Mouse (Mus musculus) gastrocnemius, adult 2 months (tissue): Measurements from ENCODE around the gene Tmem150a. TPM values are rescaled to one million over a fixed set of nuclear protein-coding genes. Genes with fewer than 3 reads are reported as not detected.
A peak's percentile ranks its signal among the peaks of the same experiment; 100 is the strongest.

ENCODE experiments used
- DNase-seq: peaks from one replicate; pipeline ENCODE4 v3.0.0; 2022
- H3K27ac ChIP-seq: fragments of 200-600 bp; 2 replicates; pipeline ENCODE4 v1.8.1; 2022; ENCODE audit warnings: mild to moderate bottlenecking
- H3K4me3 ChIP-seq: fragments of 200-600 bp; 2 replicates; pipeline ENCODE4 v1.8.1; 2022; ENCODE audit warnings: mild to moderate bottlenecking, moderate library complexity
- CTCF ChIP-seq: fragments of 200-600 bp; IDR thresholded peaks from 2 replicates; pipeline ENCODE4 v1.8.1; 2022; ENCODE audit warnings: antibody characterized with exemption, mild to moderate bottlenecking, moderate library complexity
- intact Hi-C: fragments of 180-260 bp; cut with DNase I; formaldehyde crosslinking; loops from one replicate; pipeline ENCODE4 v1.15.1; 2025
- total RNA-seq, 2 experiments: library from RNA; stranded (reverse); gene quantifications; 2 replicates each; pipeline ENCODE4 v1.2.3; 2021

Tmem150a gene
- total RNA-seq, 2 experiments from 2014 or later, result 21.0 to 24.2 TPM

DNA sequence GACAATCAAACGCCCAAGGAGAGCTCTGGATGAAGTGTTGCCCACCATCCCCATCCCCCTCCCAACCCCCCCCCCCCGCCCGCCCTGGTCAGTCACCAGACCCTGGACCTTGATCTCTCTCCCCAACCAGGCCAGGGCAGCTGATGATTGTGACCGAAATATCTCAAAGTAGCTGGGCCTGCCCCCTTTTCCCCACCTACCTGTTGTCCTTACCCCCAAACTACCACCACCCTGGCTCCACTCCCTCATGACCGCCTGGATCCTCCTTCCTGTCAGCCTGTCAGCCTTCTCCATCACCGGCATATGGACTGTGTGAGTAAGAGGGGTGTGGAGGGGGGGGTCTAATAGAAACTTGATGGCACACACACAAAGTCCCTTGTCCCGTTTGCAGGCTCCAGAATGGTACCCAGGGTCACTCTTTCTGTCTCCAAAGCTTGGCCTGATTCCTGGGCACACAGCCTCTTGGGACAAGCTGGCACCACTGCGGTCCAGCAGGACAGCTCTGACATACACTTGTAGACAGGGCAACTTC, 820 bp downstream of the Tmem150a start:
- H3K27ac ChIP-seq, result peak overlapping the region; percentile 98
- DNase-seq, result no peak
- intact Hi-C loops, result no loop called here
- no peak for TF ChIP-seq CTCF
- peak overlapping the region; percentile 95 for H3K4me3 ChIP-seq

DNA sequence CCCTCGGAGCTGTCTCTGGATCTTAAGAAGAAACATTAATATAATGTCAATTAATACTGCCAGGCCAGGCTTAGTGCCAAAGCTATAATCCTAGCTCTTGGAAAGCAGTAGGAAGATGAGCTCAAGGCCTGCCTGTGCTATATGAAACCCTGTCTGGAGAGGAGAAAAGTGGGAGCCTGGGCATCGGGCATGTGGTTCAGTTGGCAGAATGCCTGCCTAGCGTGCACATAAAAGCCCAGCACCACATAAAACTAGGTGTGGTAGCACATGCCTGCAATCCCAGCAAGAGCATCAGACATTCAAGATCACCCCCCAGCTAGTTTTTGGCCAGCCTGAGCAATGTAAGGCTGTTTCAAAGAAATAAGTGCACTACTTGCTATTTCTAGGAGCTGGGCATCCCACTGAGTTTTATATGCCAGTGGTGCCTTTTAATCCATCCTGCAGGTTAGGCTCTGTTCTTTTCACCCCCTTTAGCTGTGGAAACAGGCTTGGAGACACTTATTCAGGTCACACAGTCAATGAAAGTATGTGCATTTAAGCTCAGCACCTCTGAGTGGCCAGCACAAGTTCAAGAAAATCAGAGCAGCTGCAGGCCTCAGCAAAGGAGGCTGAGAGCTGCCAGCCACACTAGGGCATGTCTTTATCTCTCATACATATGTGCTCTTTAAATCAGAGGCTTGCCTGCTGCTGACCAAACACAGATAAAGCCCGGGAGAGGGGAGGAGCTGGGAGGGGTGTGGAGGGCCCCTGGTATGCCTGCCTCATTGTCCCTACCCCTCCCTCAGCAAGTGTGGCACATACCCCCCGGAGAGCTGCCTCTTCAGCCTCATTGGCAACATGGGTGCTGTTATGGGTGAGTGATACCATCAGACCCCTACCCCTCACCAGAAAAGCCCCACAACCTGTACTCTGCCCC, 2.2 kb downstream of the Tmem150a start:
- H3K27ac ChIP-seq, result peak overlapping the region; percentile 98
- intact Hi-C loops, result no loop called here
- no peak for TF ChIP-seq CTCF
- no peak overlapping the region for H3K4me3 ChIP-seq
- DNase-seq, result peak; percentile 57

GRCm38 (mm10) chr6:72358086-72358764, 3.0 kb downstream of the Tmem150a start:
- intact Hi-C loops, result no loop called here
- no peak overlapping the region for H3K4me3 ChIP-seq
- DNase-seq, result no peak
- H3K27ac ChIP-seq, result no peak overlapping the region
- no peak for TF ChIP-seq CTCF

DNA sequence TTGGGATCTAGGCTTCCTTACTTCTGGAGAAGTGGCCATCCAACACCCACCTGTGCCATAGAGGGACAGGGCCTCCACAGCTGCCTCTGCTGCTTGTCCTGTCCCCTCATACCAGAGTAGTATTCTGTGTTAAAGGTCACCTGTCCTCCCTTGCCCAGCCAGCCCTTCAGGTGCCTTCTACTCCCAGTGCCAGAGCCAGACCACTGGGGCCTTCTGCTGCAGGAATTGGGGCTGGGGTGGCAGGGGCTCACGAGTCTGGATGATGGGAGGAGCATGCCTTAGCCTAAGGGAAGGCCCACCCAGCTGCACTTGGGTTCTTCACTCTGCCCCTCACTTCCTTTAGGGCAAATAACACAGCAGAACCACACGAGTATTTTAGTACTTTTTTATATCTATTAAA, 4.1 kb downstream of the Tmem150a start:
- no peak for TF ChIP-seq CTCF
- intact Hi-C loops, result no loop called here
- no peak overlapping the region for H3K4me3 ChIP-seq
- no peak overlapping the region for H3K27ac ChIP-seq
- DNase-seq, result no peak

GRCm38 (mm10) chr6:72359891-72360598, 4.8 kb downstream of the Tmem150a start:
- TF ChIP-seq CTCF, result peak; percentile 10; the same call in 1 of the 2 replicates
- no peak for DNase-seq
- Histone ChIP-seq H3K4me3 (no peak overlapping the region), H3K27ac (0 out of 2 replicates have a peak overlapping the region, but pooled peaks have one; percentile 25)
- intact Hi-C loops, result no loop called here

DNA sequence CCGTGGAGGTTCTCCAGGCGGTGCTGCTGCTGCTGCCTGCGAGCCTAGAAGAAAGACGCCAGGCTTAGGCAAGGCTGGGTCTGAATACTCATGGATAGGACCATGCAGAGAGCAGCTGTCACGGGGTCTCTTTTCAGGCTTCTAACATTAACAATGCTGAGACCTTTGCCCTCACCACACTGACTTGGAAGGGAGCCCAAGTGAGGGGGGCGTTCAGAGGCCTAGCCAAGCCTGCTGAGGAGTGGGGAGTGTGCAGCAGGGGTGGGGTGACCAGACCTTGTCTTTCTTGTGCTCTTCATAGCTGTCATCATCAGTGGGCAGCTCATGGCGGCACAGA, 5.3 kb downstream of the Tmem150a start:
- TF ChIP-seq CTCF, result no peak
- Histone ChIP-seq H3K27ac (0 out of 2 replicates have a peak overlapping the region, but pooled peaks have one; percentile 25), H3K4me3 (no peak overlapping the region; the same call in 1 of the 2 replicates)
- intact Hi-C loops, result no loop called here
- no peak for DNase-seq

DNA sequence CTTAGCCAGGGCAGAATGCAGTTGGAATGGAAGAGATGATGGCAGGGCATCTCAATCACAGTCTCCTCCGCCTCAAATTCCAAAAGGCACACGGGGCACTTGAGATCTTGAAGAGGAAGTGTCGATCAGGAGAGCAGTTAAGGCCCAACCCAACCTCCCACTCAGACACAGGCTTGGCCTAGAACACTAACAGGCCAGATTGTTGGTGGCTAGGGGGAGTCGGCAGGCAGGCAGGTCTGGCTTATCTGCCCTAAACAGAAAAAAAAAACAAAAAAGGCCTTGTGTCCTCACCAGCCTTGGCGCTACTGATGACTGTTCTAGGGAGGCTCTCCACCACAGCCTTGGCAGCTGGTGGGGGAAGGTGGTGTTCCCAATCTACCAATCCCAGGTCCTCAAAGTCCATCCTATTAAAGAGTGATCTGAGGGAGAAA, 5.9 kb downstream of the Tmem150a start:
- Histone ChIP-seq H3K27ac (no peak overlapping the region), H3K4me3 (peak overlapping the region; percentile 86)
- intact Hi-C loops, result no loop called here
- no peak for TF ChIP-seq CTCF
- no peak for DNase-seq

DNA sequence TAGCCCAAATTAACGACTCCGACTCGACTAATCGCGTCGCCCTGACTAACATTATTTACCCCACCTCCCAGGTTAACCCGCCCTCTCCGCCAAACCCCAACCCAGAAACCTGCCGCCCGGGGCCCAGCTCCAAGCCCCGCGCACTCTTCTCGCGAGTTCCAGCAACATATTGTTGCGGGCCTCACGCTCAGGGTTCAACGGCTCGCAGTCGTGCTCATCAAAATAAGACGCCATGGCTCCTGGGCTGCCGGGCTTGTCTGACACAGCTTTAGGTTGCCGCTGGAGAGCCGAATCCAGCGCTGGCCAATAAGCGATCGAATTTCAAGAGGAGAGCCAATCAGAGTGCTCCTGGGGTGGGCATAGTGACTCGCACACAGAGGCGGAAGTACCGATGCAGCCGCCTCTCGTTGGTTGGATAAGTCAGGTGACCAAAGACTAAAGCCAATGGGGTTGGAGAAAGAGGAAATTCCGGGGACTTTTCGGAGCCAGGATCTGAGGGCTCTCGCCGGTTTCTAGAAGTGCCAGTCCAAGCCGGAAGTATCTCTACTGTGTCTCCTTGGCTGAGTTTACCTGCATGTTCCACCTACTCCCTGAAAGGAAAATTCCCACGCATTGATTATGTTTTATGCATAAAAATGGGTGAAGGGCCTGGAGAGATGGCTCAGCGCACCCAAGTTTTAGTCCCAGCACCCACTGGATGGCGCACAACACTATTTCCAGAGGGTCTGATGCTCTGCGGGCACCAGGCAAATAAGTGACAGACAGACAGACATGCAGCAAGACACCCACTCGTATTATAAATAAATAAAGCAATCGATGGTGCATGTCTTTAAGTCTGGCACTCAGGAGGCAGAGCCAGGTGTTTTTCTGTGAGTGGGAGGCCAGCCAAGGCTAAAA, 7.1 kb downstream of the Tmem150a start:
- DNase-seq, result peak; percentile 96
- peak overlapping the region; percentile 93 for H3K27ac ChIP-seq
- intact Hi-C loops, result loop anchor here (2.0 kb wide), 1 partner anchor 40 kb away; no protein-coding TSS in a partner anchor
- H3K4me3 ChIP-seq, result peak overlapping the region; percentile 86
- TF ChIP-seq CTCF, result peak; percentile 57

DNA sequence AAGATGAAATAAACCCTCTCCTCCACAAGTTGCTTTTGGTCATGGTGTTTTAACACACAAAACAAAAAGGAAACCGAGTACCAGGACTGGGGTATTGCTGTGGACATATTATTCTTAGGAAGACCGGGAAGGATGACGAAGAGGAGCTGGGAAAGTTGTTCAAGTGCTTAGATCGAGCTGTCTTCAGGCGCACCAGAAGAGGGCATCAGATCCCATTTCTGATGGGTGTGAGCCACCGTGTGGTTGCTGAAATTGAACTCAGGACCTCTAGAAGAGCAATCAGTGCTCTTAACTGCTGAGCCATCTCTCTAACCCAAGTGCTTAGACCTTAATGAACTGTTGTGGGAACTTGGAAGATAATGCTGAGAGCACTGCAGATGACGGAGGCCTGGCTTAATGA, 8.8 kb downstream of the Tmem150a start:
- Histone ChIP-seq H3K27ac (no peak overlapping the region), H3K4me3 (no peak overlapping the region)
- no peak for DNase-seq
- TF ChIP-seq CTCF, result peak; percentile 44
- intact Hi-C loops, result no loop called here

DNA sequence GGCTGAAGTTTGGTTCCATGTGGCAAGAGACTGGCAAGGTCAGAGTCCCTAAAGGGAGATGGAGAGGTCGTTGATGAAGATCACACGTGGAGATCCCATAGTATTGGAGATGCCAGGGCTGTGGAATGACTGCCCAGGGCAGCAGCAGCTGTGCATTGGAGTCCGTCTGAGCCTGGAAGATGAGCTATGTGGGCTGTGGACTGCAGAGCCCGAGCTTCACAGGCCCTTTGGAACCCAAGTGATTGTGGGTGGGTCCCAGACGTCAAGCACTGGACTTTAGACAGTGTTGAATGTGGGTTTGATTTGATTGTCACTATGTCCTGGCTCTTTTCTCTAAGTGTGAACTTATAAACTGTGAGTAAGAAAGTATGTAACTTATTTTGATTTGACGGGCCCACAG, 9.7 kb downstream of the Tmem150a start:
- H3K27ac ChIP-seq, result no peak overlapping the region
- H3K4me3 ChIP-seq, result no peak overlapping the region
- DNase-seq, result no peak
- intact Hi-C loops, result no loop called here
- TF ChIP-seq CTCF, result no peak

DNA sequence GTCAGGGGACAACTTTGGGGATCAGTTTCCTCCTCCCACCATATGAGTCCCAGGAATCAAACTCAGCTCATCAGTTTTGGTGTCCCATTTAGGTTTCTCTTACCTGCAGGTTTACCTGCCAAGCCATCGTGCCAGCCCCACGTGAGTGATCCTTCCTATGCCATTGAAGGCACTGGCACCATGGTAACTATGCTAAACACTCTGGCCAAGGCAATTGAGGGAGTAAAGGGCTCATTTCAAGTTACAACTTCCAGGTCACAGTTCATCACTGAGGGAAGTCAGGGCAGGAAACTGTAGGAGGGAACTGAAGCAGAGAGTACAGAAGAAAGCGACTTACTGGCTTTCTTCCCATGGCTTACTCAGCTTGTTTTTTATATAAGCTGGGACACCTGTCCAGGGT, 11.1 kb downstream of the Tmem150a start:
- H3K4me3 ChIP-seq, result no peak overlapping the region
- intact Hi-C loops, result no loop called here
- no peak for TF ChIP-seq CTCF
- no peak overlapping the region for H3K27ac ChIP-seq
- no peak for DNase-seq
